Mouse (Mus musculus): ENCODE results near the gene Ispd. TPM values are rescaled to one million over a fixed set of nuclear protein-coding genes. Genes with fewer than 3 reads are reported as not detected.
A peak's percentile ranks its signal among the peaks of the same experiment; 100 is the strongest.

Ispd gene
- polyA plus RNA-seq, 1 experiment from 2014 or later = 7.4 TPM

GRCm38 (mm10) chr12:36720779-36721178 is 339.5 kb downstream of the Ispd start:
- no peak overlapping the region for H3K27ac ChIP-seq (ENCODE audit: low read length)

GRCm38 (mm10) chr12:36721223-36721622 is 340.0 kb downstream of the Ispd start:
- Histone ChIP-seq H3K4me3 (ENCODE audit: low read depth, low read length) (no peak overlapping the region), H3K27me3 (replicated peaks; ENCODE audit: insufficient read depth, low read length) (no peaks in the 10 kb centered on the region), H3K4me1 (ENCODE audit: insufficient read depth, low read depth, low read length) (no peaks in the 10 kb centered on the region), H3K36me3 (ENCODE audit: insufficient read depth, low read length) (no peaks in the 10 kb centered on the region), H3K27ac (ENCODE audit: low read length) (peak overlapping the region; percentile 9; the same call in 1 of the 2 replicates), H3K9me3 (ENCODE audit: low read length) (no peaks in the 10 kb centered on the region), H3K9ac (replicated peaks; ENCODE audit: low read depth) (no peak overlapping the region), H3K4me2 (replicated peaks; ENCODE audit: low read depth, low read length) (no peak overlapping the region)
- ATAC-seq (peak; percentile 60; the same call in 1 of the 2 replicates), DNase-seq (ENCODE audit: low spot score) (peak; percentile 46)
- TF ChIP-seq CTCF (IDR thresholded peaks at IDR 0.05) (peak; percentile 16; the same call in 1 of the 2 replicates), EP300 (IDR thresholded peaks at IDR 0.05) (no peak)
- WGBS = 53% methylated on average over 6 of the region's 6 CpGs

More at GRCm38 (mm10) chr12:36720779-36721178, 339.5 kb downstream of the Ispd start:
- no peak for ATAC-seq
- 65% methylated on average over 3 of the region's 3 CpGs for WGBS
- Histone ChIP-seq H3K4me1 (ENCODE audit: insufficient read depth, low read depth, low read length) (no peaks in the 10 kb centered on the region), H3K4me2 (replicated peaks; ENCODE audit: low read depth, low read length) (no peak overlapping the region), H3K9me3 (ENCODE audit: low read length) (no peaks in the 10 kb centered on the region), H3K36me3 (ENCODE audit: insufficient read depth, low read length) (no peaks in the 10 kb centered on the region), H3K9ac (replicated peaks; ENCODE audit: low read depth) (no peak overlapping the region), H3K4me3 (ENCODE audit: low read depth, low read length) (no peak overlapping the region), H3K27me3 (replicated peaks; ENCODE audit: insufficient read depth, low read length) (no peaks in the 10 kb centered on the region)
- no peak for DNase-seq (ENCODE audit: low spot score)
- TF ChIP-seq EP300 (IDR thresholded peaks at IDR 0.05) = no peak
- no peak for TF ChIP-seq CTCF (IDR thresholded peaks at IDR 0.05)

GRCm38 (mm10) chr12:36722754-36723153 is 341.5 kb downstream of the Ispd start:
- no peaks in the 10 kb centered on the region for H3K27me3 ChIP-seq (replicated peaks; ENCODE audit: insufficient read depth, low read length)
- no peaks in the 10 kb centered on the region for H3K36me3 ChIP-seq (ENCODE audit: insufficient read depth, low read length)
- no peak for TF ChIP-seq CTCF (IDR thresholded peaks at IDR 0.05)
- TF ChIP-seq EP300 (IDR thresholded peaks at IDR 0.05) = no peak
- H3K4me1 ChIP-seq (ENCODE audit: insufficient read depth, low read depth, low read length) = no peaks in the 10 kb centered on the region
- DNase-seq (ENCODE audit: low spot score) (peak; percentile 52), ATAC-seq (peak; percentile 39)
- 35% methylated on average over 6 of the region's 6 CpGs for WGBS
- no peak overlapping the region for H3K4me2 ChIP-seq (replicated peaks; ENCODE audit: low read depth, low read length)
- H3K27ac ChIP-seq (ENCODE audit: low read length) = no peak overlapping the region
- no peak overlapping the region for H3K9ac ChIP-seq (replicated peaks; ENCODE audit: low read depth)
- no peaks in the 10 kb centered on the region for H3K9me3 ChIP-seq (ENCODE audit: low read length)
- no peak overlapping the region for H3K4me3 ChIP-seq (ENCODE audit: low read depth, low read length)

GRCm38 (mm10) chr12:36723302-36723701 is 342.1 kb downstream of the Ispd start:
- H3K36me3 ChIP-seq (ENCODE audit: insufficient read depth, low read length) = no peaks in the 10 kb centered on the region
- no peaks in the 10 kb centered on the region for H3K27me3 ChIP-seq (replicated peaks; ENCODE audit: insufficient read depth, low read length)
- WGBS = 45% methylated on average over 3 of the region's 3 CpGs
- no peaks in the 10 kb centered on the region for H3K9me3 ChIP-seq (ENCODE audit: low read length)
- no peak for ATAC-seq
- no peak overlapping the region for H3K4me3 ChIP-seq (ENCODE audit: low read depth, low read length)
- no peaks in the 10 kb centered on the region for H3K4me1 ChIP-seq (ENCODE audit: insufficient read depth, low read depth, low read length)
- no peak overlapping the region for H3K27ac ChIP-seq (ENCODE audit: low read length)
- H3K9ac ChIP-seq (replicated peaks; ENCODE audit: low read depth) = no peak overlapping the region
- DNase-seq (ENCODE audit: low spot score) = no peak
- H3K4me2 ChIP-seq (replicated peaks; ENCODE audit: low read depth, low read length) = no peak overlapping the region
- TF ChIP-seq EP300 (IDR thresholded peaks at IDR 0.05) = no peak
- no peak for TF ChIP-seq CTCF (IDR thresholded peaks at IDR 0.05)

DNA sequence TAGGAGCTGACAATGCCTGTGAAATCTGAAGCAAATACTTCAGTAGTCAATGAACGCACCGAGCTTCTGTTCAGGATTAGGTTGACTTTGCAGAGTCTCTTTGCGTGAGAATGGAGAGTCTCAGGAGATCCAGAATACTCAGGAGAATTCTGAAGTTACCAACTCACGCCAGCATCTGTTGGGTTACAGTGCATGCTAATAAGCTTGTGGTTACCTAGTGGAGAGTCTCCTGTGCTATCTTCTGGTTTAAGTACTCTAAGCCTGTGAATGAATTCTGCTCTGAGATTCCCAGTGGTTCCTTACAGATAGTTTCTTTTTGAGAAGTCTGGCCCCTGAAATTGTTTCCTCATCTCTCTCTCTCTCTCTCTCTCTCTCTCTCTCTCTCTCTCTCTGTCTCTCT is 343.0 kb downstream of the Ispd start:
- no peaks in the 10 kb centered on the region for H3K36me3 ChIP-seq (ENCODE audit: insufficient read depth, low read length)
- ATAC-seq (no peak), DNase-seq (ENCODE audit: low spot score) (no peak)
- no peaks in the 10 kb centered on the region for H3K9me3 ChIP-seq (ENCODE audit: low read length)
- no peaks in the 10 kb centered on the region for H3K4me1 ChIP-seq (ENCODE audit: insufficient read depth, low read depth, low read length)
- H3K4me3 ChIP-seq (ENCODE audit: low read depth, low read length) = no peak overlapping the region
- H3K27ac ChIP-seq (ENCODE audit: low read length) = no peak overlapping the region
- TF ChIP-seq CTCF (IDR thresholded peaks at IDR 0.05) (no peak), EP300 (IDR thresholded peaks at IDR 0.05) (no peak)
- no peak overlapping the region for H3K9ac ChIP-seq (replicated peaks; ENCODE audit: low read depth)
- 80% methylated on average over 4 of the region's 4 CpGs for WGBS
- H3K4me2 ChIP-seq (replicated peaks; ENCODE audit: low read depth, low read length) = no peak overlapping the region
- no peaks in the 10 kb centered on the region for H3K27me3 ChIP-seq (replicated peaks; ENCODE audit: insufficient read depth, low read length)

- H3K4me2 ChIP-seq (replicated peaks; ENCODE audit: low read depth, low read length) = no peak overlapping the region
- no peak overlapping the region for H3K4me3 ChIP-seq (ENCODE audit: low read depth, low read length)
- no peaks in the 10 kb centered on the region for H3K27me3 ChIP-seq (replicated peaks; ENCODE audit: insufficient read depth, low read length)
- WGBS = 76% methylated on average over 3 of the region's 3 CpGs
- H3K36me3 ChIP-seq (ENCODE audit: insufficient read depth, low read length) = no peaks in the 10 kb centered on the region
- H3K9ac ChIP-seq (replicated peaks; ENCODE audit: low read depth) = no peak overlapping the region
- no peak overlapping the region for H3K27ac ChIP-seq (ENCODE audit: low read length)
- no peaks in the 10 kb centered on the region for H3K9me3 ChIP-seq (ENCODE audit: low read length)
- ATAC-seq (no peak), DNase-seq (ENCODE audit: low spot score) (no peak)
- H3K4me1 ChIP-seq (ENCODE audit: insufficient read depth, low read depth, low read length) = no peaks in the 10 kb centered on the region
- TF ChIP-seq EP300 (IDR thresholded peaks at IDR 0.05) (no peak), CTCF (IDR thresholded peaks at IDR 0.05) (no peak)
Measured at GRCm38 (mm10) chr12:36725250-36725649, 344.0 kb downstream of the Ispd start.

DNA sequence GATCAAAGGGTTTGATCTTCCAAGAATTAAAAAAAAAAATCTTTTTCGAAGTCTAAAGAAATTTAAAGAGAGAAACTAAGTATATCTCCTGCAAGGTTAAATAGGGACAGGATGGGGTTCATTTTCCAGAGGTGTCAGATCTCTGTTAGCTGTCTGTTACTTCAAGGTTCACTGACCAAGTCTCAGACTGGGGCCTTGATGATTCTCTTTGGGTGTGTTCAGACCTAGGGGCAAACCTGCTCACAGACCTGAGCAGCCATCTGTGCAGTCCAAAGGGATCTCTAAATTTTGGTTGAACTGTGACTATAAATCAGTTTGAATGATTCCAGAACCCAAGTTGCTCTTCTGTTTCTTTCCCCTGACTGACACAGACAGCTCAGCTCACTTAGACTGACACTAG is 344.8 kb downstream of the Ispd start:
- Histone ChIP-seq H3K4me3 (ENCODE audit: low read depth, low read length) (no peak overlapping the region), H3K36me3 (ENCODE audit: insufficient read depth, low read length) (no peaks in the 10 kb centered on the region), H3K27ac (ENCODE audit: low read length) (no peak overlapping the region), H3K4me2 (replicated peaks; ENCODE audit: low read depth, low read length) (no peak overlapping the region), H3K27me3 (replicated peaks; ENCODE audit: insufficient read depth, low read length) (no peaks in the 10 kb centered on the region), H3K9ac (replicated peaks; ENCODE audit: low read depth) (no peak overlapping the region), H3K4me1 (ENCODE audit: insufficient read depth, low read depth, low read length) (no peaks in the 10 kb centered on the region), H3K9me3 (ENCODE audit: low read length) (no peaks in the 10 kb centered on the region)
- no peak for ATAC-seq
- TF ChIP-seq EP300 (IDR thresholded peaks at IDR 0.05) (no peak), CTCF (IDR thresholded peaks at IDR 0.05) (no peak)
- 34% methylated on average over 1 of the region's 1 CpGs for WGBS
- DNase-seq (ENCODE audit: low spot score) = no peak

Measured in lung, postnatal 0 days (tissue).